Mouse (Mus musculus) intestine, postnatal 0 days (tissue): ENCODE measurements at regions not wholly inside any gene's neighbourhood (a gene's known extent, or its start where the extent isn't known, plus 50 kb on each side); places are given as distances from the start of the nearest gene placed in this dataset.

ENCODE experiments used
- ATAC-seq: fragments of 200-750 bp; cut with Nextera tagmentation; 2 replicates; pipeline ENCODE4 v1.8.0; 2017; ENCODE audit warnings: mild to moderate bottlenecking, moderate TSS enrichment, moderate library complexity
- H3K27ac ChIP-seq: fragments of 300-500 bp; sonication (generic); 2 replicates; pipeline ENCODE4 v1.5.1; 2014; ENCODE audit warnings: mild to moderate bottlenecking, low read depth, low read length, moderate library complexity
- H3K27me3 ChIP-seq: fragments of 300-500 bp; sonication (generic); replicated peaks from 2 replicates; pipeline ENCODE4 v1.6.1; 2014; ENCODE audit warnings: low read length, mixed read lengths; ENCODE audit not compliant: control insufficient read depth, insufficient read depth
- H3K36me3 ChIP-seq: fragments of 300-500 bp; sonication (generic); 2 replicates; pipeline ENCODE4 v1.6.1; 2014; ENCODE audit warnings: mild to moderate bottlenecking, moderate library complexity; ENCODE audit not compliant: control insufficient read depth, insufficient read depth
- H3K4me1 ChIP-seq: fragments of 300-500 bp; sonication (generic); replicated peaks from 2 replicates; pipeline ENCODE4 v1.6.1; 2014; ENCODE audit warnings: antibody characterized with exemption, low read length, mixed read lengths; ENCODE audit not compliant: control insufficient read depth, insufficient read depth
- H3K4me2 ChIP-seq: fragments of 300-500 bp; sonication (generic); replicated peaks from 2 replicates; pipeline ENCODE4 v1.6.1; 2014; ENCODE audit warnings: low read depth, mild to moderate bottlenecking, moderate library complexity
- H3K4me3 ChIP-seq: fragments of 300-500 bp; sonication (generic); 2 replicates; pipeline ENCODE4 v1.5.1; 2014; ENCODE audit warnings: low read depth, low read length
- H3K9ac ChIP-seq: fragments of 300-500 bp; sonication (generic); 2 replicates; pipeline ENCODE4 v1.6.1; 2014; ENCODE audit warnings: mild to moderate bottlenecking, low read depth, low read length
- H3K9me3 ChIP-seq: fragments of 300-500 bp; sonication (generic); 2 replicates; pipeline ENCODE4 v1.6.1; 2016; ENCODE audit warnings: mixed run types; ENCODE audit not compliant: control insufficient read depth
- CTCF ChIP-seq: sonication (generic); IDR thresholded peaks from 2 replicates; pipeline ENCODE4 v1.5.1; 2016; ENCODE audit warnings: low read depth, mild to moderate bottlenecking, control low read depth, antibody characterized with exemption, moderate library complexity
- WGBS: fragments of 180-500 bp; shearing (Covaris S2); extraction: QIAGEN DNeasy Blood & Tissue Kit; methylation state at CpG from one replicate; pipeline ENCODE4 v1.1.7; 2014; 5-methylcytosine and 5-hydroxymethylcytosine counted together

- no peak overlapping the region for H3K4me2 ChIP-seq
- no peak for ATAC-seq
- H3K9me3 ChIP-seq = no peaks in the 10 kb centered on the region
- no peak overlapping the region for H3K9ac ChIP-seq
- WGBS = 78% methylated on average over 9 of the region's 9 CpGs
- H3K36me3 ChIP-seq = no peaks in the 10 kb centered on the region
- no peaks in the 10 kb centered on the region for H3K27me3 ChIP-seq
- no peaks in the 10 kb centered on the region for H3K4me1 ChIP-seq
- no peak overlapping the region for H3K4me3 ChIP-seq
- TF ChIP-seq CTCF = no peak
- no peak overlapping the region for H3K27ac ChIP-seq
Observed at GRCm38 (mm10) chr3:136450986-136451774, 125.3 kb upstream of the Bank1 start.

- H3K27ac ChIP-seq = no peak overlapping the region
- no peak overlapping the region for H3K4me2 ChIP-seq
- no peak for ATAC-seq
- no peaks in the 10 kb centered on the region for H3K9me3 ChIP-seq
- TF ChIP-seq CTCF = no peak
- H3K9ac ChIP-seq = no peak overlapping the region
- H3K27me3 ChIP-seq = no peaks in the 10 kb centered on the region
- H3K4me3 ChIP-seq = no peak overlapping the region
- 96% methylated on average over 2 of the region's 2 CpGs for WGBS
- no peaks in the 10 kb centered on the region for H3K4me1 ChIP-seq
- no peaks in the 10 kb centered on the region for H3K36me3 ChIP-seq
Observed at GRCm38 (mm10) chr3:136450361-136450895, 124.6 kb upstream of the Bank1 start.

GRCm38 (mm10) chr3:136449364-136449763 lies 123.5 kb upstream of the Bank1 start:
- TF ChIP-seq CTCF = no peak
- no peaks in the 10 kb centered on the region for H3K36me3 ChIP-seq
- H3K4me1 ChIP-seq = no peaks in the 10 kb centered on the region
- no peak overlapping the region for H3K4me2 ChIP-seq
- H3K27ac ChIP-seq = no peak overlapping the region
- H3K27me3 ChIP-seq = no peaks in the 10 kb centered on the region
- no peak overlapping the region for H3K9ac ChIP-seq
- H3K4me3 ChIP-seq = no peak overlapping the region
- no peak for ATAC-seq
- no peaks in the 10 kb centered on the region for H3K9me3 ChIP-seq
- WGBS = 71% methylated on average over 4 of the region's 4 CpGs

GRCm38 (mm10) chr3:136444598-136444997 lies 118.7 kb upstream of the Bank1 start:
- ATAC-seq = no peak
- Histone ChIP-seq H3K36me3 (no peaks in the 10 kb centered on the region), H3K4me1 (no peaks in the 10 kb centered on the region), H3K4me2 (no peak overlapping the region), H3K27me3 (no peaks in the 10 kb centered on the region), H3K9ac (no peak overlapping the region), H3K4me3 (no peak overlapping the region), H3K27ac (no peak overlapping the region), H3K9me3 (no peaks in the 10 kb centered on the region)
- no peak for TF ChIP-seq CTCF
- WGBS = 63% methylated on average over 2 of the region's 2 CpGs

DNA sequence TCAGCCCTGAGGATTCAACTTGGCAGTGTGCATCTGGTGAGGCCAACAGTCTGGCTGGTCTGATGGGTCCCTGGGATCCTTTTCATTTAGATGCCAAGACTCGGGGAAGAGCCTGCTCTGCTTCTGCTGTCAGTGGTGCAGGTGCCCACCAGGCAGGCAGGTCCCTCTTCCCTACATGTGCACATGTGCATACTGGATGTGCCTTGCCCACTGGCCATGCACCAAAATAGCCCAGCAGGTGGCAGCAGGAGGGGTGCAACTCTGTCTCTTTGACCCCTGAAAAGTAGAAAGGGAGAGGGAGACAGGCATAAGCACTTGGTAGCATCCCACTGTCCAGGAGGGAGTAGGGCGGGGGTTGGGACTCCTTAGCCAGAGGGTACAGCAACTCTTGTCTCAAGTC lies 116.2 kb upstream of the Bank1 start:
- Histone ChIP-seq H3K27ac (no peak overlapping the region), H3K36me3 (no peaks in the 10 kb centered on the region), H3K4me2 (no peak overlapping the region), H3K4me3 (no peak overlapping the region), H3K9ac (no peak overlapping the region), H3K4me1 (no peaks in the 10 kb centered on the region), H3K9me3 (no peaks in the 10 kb centered on the region), H3K27me3 (no peaks in the 10 kb centered on the region)
- ATAC-seq = no peak
- 90% methylated on average over 2 of the region's 2 CpGs for WGBS
- peak; percentile 49 for TF ChIP-seq CTCF

DNA sequence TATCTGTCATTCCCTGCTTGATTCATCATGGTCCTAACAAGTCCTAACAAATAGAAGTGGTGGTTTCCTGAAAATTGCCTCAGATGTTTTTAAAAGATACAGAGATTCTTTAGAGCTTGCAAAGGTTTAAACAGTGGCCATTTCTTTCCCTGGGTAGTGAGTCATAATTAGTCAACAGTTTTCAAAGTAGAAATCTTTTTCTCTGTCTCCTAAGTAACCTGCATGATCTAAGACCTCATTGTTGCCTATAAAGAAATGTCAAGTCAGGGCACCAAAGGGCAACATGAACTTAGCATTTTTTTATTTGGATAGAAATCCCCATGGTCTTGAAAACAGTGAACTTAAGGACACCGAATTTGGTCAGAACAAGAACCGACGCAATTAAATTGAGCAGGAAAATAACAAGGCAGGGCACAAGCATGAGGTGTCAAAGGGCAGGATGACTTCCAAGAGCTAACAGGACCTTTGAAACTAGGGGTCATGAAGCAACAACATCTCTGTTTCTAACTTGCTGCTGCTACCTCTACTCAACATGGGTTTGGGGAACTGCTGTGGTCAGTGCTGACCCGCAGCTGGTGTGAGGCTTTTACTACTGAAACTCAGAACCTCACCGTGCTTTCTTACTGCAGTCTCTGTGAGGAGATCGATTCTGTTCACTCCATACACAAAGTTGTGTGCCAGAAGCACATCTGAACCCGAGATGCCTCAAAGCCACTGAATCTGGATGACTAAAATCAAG lies 114.2 kb upstream of the Bank1 start:
- ATAC-seq = no peak
- H3K27me3 ChIP-seq = no peaks in the 10 kb centered on the region
- no peak overlapping the region for H3K4me3 ChIP-seq
- no peaks in the 10 kb centered on the region for H3K36me3 ChIP-seq
- no peak overlapping the region for H3K4me2 ChIP-seq
- H3K27ac ChIP-seq = no peak overlapping the region
- no peaks in the 10 kb centered on the region for H3K4me1 ChIP-seq
- no peak for TF ChIP-seq CTCF
- WGBS = 82% methylated on average over 7 of the region's 7 CpGs
- no peaks in the 10 kb centered on the region for H3K9me3 ChIP-seq
- no peak overlapping the region for H3K9ac ChIP-seq
